Mouse (Mus musculus) telencephalon, adult 2 months (tissue): ENCODE data around the gene Fam151b.

Experiments used
- DNase-seq: peaks from one replicate; pipeline ENCODE4 v3.0.0-alpha.2; 2011; ENCODE audit warnings: low read depth, low spot score

The Fam151b gene

DNA sequence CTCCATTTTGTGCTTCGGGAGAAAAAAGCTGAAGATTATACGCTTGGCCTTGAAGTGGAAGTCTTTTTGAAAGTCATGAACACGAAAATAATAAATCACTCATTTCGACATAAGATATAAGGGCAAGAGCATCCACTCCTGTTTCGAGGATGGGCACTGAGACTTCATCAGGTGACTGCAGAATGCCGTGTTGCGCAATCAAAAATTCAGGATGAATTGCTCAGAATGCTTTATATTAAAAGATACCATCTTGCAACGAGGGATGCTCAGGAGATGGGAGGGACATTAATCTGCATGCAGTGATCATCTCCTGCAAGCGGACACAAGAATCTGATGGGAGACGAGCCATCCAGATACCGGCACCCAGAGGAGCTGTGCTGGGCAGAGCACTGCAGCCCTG lies 64.2 kb downstream of the Fam151b start:
- no peak for DNase-seq

DNA sequence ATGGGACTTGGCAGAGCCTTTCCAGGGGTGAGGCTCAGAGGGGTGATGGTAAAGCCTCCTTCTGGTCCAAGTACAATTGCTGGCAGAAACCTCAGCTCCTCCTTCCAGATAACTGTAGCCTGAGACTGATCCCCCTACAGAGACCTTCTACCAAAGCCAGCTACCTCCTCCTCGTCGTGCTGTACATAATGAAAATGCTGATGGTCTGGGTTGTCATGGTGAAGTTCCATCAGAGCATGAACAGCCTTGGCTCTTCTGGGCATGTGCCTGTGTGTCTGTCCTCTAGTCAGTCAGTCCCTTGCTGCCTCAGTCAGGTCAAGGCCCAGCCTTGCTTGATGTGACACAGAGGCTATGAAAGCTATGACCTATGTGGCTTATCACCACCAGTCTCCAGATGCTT lies 73.3 kb downstream of the Fam151b start:
- DNase-seq = no peak

DNA sequence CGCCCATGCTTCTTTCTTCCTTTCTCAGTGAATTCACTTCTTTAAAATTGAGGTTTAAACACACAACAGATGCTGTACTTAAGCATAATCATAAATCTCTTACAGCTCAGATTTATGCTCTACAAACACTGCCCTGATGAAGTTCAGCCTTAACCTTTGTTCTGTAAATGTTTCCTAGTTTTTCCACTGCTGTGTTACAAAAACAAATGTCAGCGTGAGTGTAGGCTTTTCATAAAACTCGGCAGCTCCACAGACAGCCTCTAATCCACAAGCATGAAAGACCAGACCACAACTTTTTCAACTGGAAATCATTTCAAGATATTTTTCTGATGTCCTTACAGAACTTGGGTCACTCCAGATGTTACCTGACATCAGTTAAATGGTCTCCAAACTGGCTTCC lies 80.3 kb downstream of the Fam151b start:
- DNase-seq = no peak

DNA sequence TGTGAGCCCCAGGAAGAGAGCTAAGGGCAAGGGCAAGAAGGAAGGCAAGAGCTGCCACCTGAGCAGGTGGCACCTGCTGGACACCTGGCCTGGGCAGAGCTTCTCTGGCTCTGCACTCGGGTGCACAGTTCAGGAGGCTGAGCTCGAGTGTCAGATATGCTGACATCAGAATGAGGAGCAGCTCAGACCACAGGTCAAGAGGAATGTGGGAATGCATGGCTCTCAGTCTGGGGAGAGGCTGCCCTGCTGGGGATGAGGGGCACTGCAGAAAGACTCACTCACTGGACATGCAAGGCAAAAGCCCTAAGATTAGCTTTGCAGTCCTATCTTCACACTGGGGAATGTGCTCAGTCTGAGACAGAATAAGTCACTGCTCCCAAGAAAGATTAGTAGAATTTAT lies 81.8 kb downstream of the Fam151b start:
- DNase-seq = no peak
